16 mouse cellular contexts compared by ENCODE assay signal in genomic region chr12:86688917-86689316, GRCm38 (mm10). TPM values are rescaled to one million over a fixed set of nuclear protein-coding genes. Genes with fewer than 3 reads are reported as not detected.
"Had no signal": no experiment of that assay in that cellular context is flagged by ENCODE, and none has a peak within 500 bp of the region (broad histone marks: within the 10 kb centered on the region; RNA-seq: fewer than 3 reads in every experiment).

No protein-coding gene starts in this region.

- H3K27me3 ChIP-seq: limb, embryonic 13.5 days; midbrain, embryonic 12.5 days; neural tube, embryonic 13.5 days had no signal

- H3K27ac ChIP-seq: kidney, postnatal 0 days; limb, embryonic 13.5 days; liver, embryonic 14.5 days; midbrain, embryonic 12.5 days; neural tube, embryonic 13.5 days had no signal

- DNase-seq: kidney, adult 9 months; kidney, postnatal 36 days; lung, adult 18-20 months; right cerebral cortex, postnatal 25 days; thymus, adult 2 months; thymus, postnatal 25 days had no signal

- H3K4me3 ChIP-seq: limb, embryonic 13.5 days; midbrain, embryonic 12.5 days; neural tube, embryonic 13.5 days had no signal

- H3K4me1 ChIP-seq: midbrain, embryonic 12.5 days had no signal

- H3K4me2 ChIP-seq: limb, embryonic 13.5 days; midbrain, embryonic 12.5 days; neural tube, embryonic 13.5 days had no signal

- H3K9me3 ChIP-seq: limb, embryonic 13.5 days; midbrain, embryonic 12.5 days; neural tube, embryonic 13.5 days had no signal

- H3K9ac ChIP-seq: limb, embryonic 13.5 days; liver, embryonic 14.5 days; midbrain, embryonic 12.5 days; neural tube, embryonic 13.5 days had no signal

- ATAC-seq: midbrain, embryonic 16.5 days had no signal

RNA-seq across cellular contexts. Expression of gene Lrrc74a, which starts 45.3 kb away (rescaled TPM):
- polyA plus RNA-seq: kidney, postnatal 0 days; limb, embryonic 13.5 days; liver, adult 2 months; liver, embryonic 14.5 days; midbrain, embryonic 12.5 days; midbrain, embryonic 16.5 days; neural tube, embryonic 13.5 days; small intestine, adult 2 months; stomach, embryonic 16.5 days; urinary bladder, adult 2 months had no signal
